Comparison of ENCODE assay signal across 12 mouse cellular contexts in genomic region chr11:88351722-88352473, GRCm38 (mm10). TPM values are rescaled to one million over a fixed set of nuclear protein-coding genes. Genes with fewer than 3 reads are reported as not detected.
DNase-seq lines count a peak whose midpoint lies in the region; ATAC-seq lines count a peak whose summit lies in the region.
"Had no signal": no experiment of that assay in that cellular context is flagged by ENCODE, and none has a peak within 500 bp of the region (broad histone marks: within the 10 kb centered on the region; RNA-seq: fewer than 3 reads in every experiment).

No protein-coding gene starts in this region.

- no peak for DNase-seq in cerebellum, postnatal 4 days (ENCODE audit: low spot score in 2 of 2)
- DNase-seq in left cerebral cortex, postnatal 4 days, result peak; percentile 40
- DNase-seq in left cerebral cortex, postnatal 25 days (ENCODE audit: low spot score in 2 of 2), result no peak
- peak; percentile 72 to 73 for DNase-seq in cerebellum, postnatal 10 days
- no peak for DNase-seq in retina, embryonic 14.5 days (ENCODE audit: low spot score)
- DNase-seq in ovary, postnatal 14 days (ENCODE audit: low spot score), result no peak
- DNase-seq: gastrocnemius, adult 2 months; kidney, adult 18-20 months had no signal

- intact Hi-C loops in left cerebral cortex, postnatal 4 days (cut with DNase I), result no loop called here
- intact Hi-C loops in left cerebral cortex, postnatal 25 days (cut with DNase I), result no loop called here

- peak; percentile 89 for ATAC-seq in cerebellum, adult (ENCODE audit: insufficient number of reproducible peaks, low FRiP score, low TSS enrichment)
- ATAC-seq in megakaryocyte progenitor cell, adult 5-6 weeks (replicated peaks; ENCODE audit: poor library complexity), result 0 out of 2 replicates have a peak, but pooled peaks have one; percentile 45

RNA-seq across cellular contexts. Expression of gene Ccdc182, which starts 58.0 kb away (rescaled TPM):
- total RNA-seq in left cerebral cortex, postnatal 4 days (2021), result not detected
- total RNA-seq in left cerebral cortex, postnatal 25 days (2021), result not detected
- total RNA-seq in megakaryocyte progenitor cell, adult 5-6 weeks (2015), result not detected in 2 replicates
- not detected in 2 replicates for total RNA-seq in megakaryocyte progenitor cell, adult 5-6 weeks (2017)
- total RNA-seq: gastrocnemius, adult 2 months; layer of hippocampus, postnatal 14 days; MEL had no signal

Comparison
In these comparisons a context has a peak if more than half of its experiments do, and no peak if none do; other contexts are left out.
1. DNase-seq: peak in left cerebral cortex, postnatal 4 days (single experiment) and cerebellum, postnatal 10 days (2 of 2); none in cerebellum, postnatal 4 days (0 of 2), left cerebral cortex, postnatal 25 days (0 of 2), retina, embryonic 14.5 days (single experiment) and ovary, postnatal 14 days (single experiment).